Mouse (Mus musculus): Measurements from ENCODE around the gene Apobec3. TPM values are rescaled to one million over a fixed set of nuclear protein-coding genes. Genes with fewer than 3 reads are reported as not detected.

Apobec3 gene
- polyA plus RNA-seq (2017; shearing (Covaris generic)) = 384 TPM

GRCm38 (mm10) chr15:79891436-79892212 is at the start of gene Apobec3:
TSS of gene Apobec3 (plus strand) at chr15:79891659.

Other genes starting within 250 kb of the Apobec3 start
- gene Fam227a, start 232.7 kb upstream of the Apobec3 start, polyA plus RNA-seq (2017; shearing (Covaris generic)) = 0.16 TPM
- 10.5 TPM for gene Cby1, start 232.5 kb upstream of the Apobec3 start, polyA plus RNA-seq (2017; shearing (Covaris generic))
- 221 TPM for gene Tomm22, start 220.8 kb upstream of the Apobec3 start, polyA plus RNA-seq (2017; shearing (Covaris generic))
- gene Josd1, start 203.7 kb upstream of the Apobec3 start, polyA plus RNA-seq (2017; shearing (Covaris generic)) = 29.4 TPM
- gene Gtpbp1, start 200.8 kb upstream of the Apobec3 start, polyA plus RNA-seq (2017; shearing (Covaris generic)) = 120 TPM
- gene Sun2, start 149.1 kb upstream of the Apobec3 start, polyA plus RNA-seq (2017; shearing (Covaris generic)) = 77.0 TPM
- 14.5 TPM for gene Dnal4, start 113.8 kb upstream of the Apobec3 start, polyA plus RNA-seq (2017; shearing (Covaris generic))
- 0.24 TPM for gene Nptxr, start 86.9 kb upstream of the Apobec3 start, polyA plus RNA-seq (2017; shearing (Covaris generic))
- not detected for gene Npcd, start 57.4 kb upstream of the Apobec3 start, polyA plus RNA-seq (2017; shearing (Covaris generic))
- 38.0 TPM for gene Cbx6, start 57.0 kb upstream of the Apobec3 start, polyA plus RNA-seq (2017; shearing (Covaris generic))
- gene Cbx7, start 79.5 kb downstream of the Apobec3 start, polyA plus RNA-seq (2017; shearing (Covaris generic)) = 179 TPM
- gene Pdgfb, start 123.3 kb downstream of the Apobec3 start, polyA plus RNA-seq (2017; shearing (Covaris generic)) = 2.0 TPM
- 1.1 TPM for gene Syngr1, start 199.7 kb downstream of the Apobec3 start, polyA plus RNA-seq (2017; shearing (Covaris generic))
- 1,367 TPM for gene Rpl3, start 200.2 kb downstream of the Apobec3 start, polyA plus RNA-seq (2017; shearing (Covaris generic))
- gene Tab1, start 241.5 kb downstream of the Apobec3 start, polyA plus RNA-seq (2017; shearing (Covaris generic)) = 29.7 TPM

Data from CD4-positive, CD25-positive, alpha-beta regulatory T cell (primary cell).